Mouse (Mus musculus) liver, postnatal 0 days (tissue): ENCODE data around the gene Clec2g.

Experiments
- CTCF ChIP-seq: sonication (generic); IDR thresholded peaks from 2 replicates; pipeline ENCODE4 v1.5.1; 2016; ENCODE audit warnings: antibody characterized with exemption, low read depth
- EP300 ChIP-seq: IDR thresholded peaks from 2 replicates; pipeline ENCODE4 v1.6.1; 2016; ENCODE audit warnings: antibody characterized with exemption, low read depth, mild to moderate bottlenecking

- TF ChIP-seq CTCF (no peak), EP300 (no peak)
Measured at GRCm38 (mm10) chr6:129014399-129014798, 80.2 kb downstream of the Clec2g start.
